Mouse (Mus musculus) liver, postnatal 0 days (tissue): ENCODE measurements at regions not wholly inside any gene's neighbourhood (a gene's known extent, or its start where the extent isn't known, plus 50 kb on each side); places are given as distances from the start of the nearest gene placed in this dataset.
A peak's percentile ranks its signal among the peaks of the same experiment; 100 is the strongest.

ENCODE experiments used
- CTCF ChIP-seq: sonication (generic); IDR thresholded peaks from 2 replicates; pipeline ENCODE4 v1.5.1; 2016; ENCODE audit warnings: antibody characterized with exemption, low read depth
- EP300 ChIP-seq: IDR thresholded peaks from 2 replicates; pipeline ENCODE4 v1.6.1; 2016; ENCODE audit warnings: antibody characterized with exemption, low read depth, mild to moderate bottlenecking

- TF ChIP-seq CTCF = peak; percentile 69
- no peak for TF ChIP-seq EP300
These were observed 297.5 kb downstream of the 1500009L16Rik start for GRCm38 (mm10) chr10:84020023-84020620.
